Mouse (Mus musculus) NIH3T3 (cell line): ENCODE results near the gene Drc7.

ENCODE experiments used
- DNase-seq: peaks from one replicate; pipeline ENCODE4 v3.0.0-alpha.2; 2012; ENCODE audit warnings: low read depth

The Drc7 gene

DNA sequence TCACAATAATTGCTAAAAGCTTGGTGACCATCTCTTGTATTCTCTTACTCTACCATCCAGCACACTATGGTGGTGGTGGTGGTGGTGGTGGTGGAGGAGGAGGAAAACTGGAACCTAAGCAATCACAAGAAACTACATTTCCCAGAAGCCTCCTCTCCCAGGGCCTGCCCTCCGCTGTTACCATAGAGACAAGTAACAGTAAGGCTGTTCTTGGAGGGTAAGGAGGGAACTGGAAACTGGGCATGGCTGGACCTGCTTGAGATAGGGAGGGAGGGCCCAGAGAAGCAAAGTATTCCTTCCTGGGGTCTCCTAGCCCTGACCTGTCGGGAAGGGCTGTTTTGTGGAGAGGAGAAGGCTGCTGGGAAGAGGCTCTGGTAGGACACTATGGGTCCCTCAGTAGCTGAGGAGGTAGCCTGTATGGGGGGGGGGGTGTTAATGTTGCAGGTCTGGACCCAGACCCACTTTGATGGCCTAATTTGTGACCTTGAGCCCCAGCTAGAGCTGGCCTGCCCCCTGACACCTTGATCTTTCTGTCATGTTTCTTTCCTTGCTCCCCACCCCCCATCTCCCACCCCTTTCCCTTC, at the start of gene Drc7:
Drc7 (plus strand) TSS at position 177 of the 584 bp plus-strand sequence.
- no peak for DNase-seq

DNA sequence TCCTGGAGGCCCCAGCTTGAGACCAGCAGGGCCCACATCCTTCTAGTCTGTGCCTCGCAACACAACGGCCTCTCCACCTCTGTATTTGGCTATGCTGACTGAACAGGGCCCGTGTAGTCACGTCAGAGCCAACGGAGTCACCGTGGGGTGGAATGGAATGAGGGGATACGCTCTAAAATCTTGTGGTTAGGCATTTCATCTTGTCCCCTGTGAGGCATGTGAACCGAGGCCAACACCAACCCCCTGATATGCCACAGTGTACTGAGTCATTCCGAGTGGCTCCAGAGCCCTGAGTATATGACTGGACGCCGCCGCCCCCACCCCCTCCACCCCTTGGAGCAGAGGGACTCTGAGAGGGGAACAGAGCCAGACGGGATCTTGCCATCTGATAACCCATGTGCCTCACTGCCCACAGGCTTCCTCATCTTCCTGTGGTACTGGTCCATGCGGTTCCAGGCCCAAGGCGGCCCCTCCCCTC, 42.4 kb upstream of the Drc7 start:
- DNase-seq: peak; percentile 83

DNA sequence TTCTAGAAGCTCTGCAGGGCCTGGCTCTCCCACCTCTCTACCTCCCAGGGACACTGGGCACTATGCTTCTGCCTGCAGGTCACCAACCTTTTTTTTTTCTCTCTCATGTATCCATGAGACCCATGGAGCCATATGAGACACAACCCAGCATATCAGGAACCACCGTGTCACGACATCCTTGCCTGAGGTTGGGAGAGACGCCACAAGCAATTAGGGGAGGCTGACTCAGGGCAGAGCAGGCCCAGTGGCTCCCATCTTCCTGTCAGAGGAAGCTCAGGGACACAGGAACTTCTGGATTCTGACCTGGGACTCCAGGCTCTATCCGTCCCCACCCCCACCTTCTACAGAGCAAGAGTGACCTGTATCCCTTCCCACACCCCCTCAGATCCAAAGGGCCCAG, 39.0 kb upstream of the Drc7 start:
- DNase-seq: no peak

DNA sequence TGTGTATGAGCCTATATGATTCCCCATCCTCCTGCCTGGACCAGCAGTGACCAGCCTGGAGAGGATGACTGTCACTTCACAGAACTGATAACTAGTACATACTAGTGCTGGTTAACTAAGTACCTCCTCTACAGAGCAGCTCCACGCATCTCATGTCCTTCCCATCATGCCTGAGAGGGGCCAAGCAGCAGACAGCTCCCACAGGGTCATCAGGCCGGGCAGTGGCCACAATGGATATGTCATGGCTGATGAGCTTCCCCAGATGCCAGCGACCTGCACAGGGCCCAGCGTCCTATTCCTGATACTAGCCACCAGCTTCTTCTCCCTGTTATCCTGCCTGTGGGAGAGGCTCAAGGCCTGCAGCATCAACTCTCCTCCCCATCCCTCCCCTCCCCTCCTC, 38.2 kb upstream of the Drc7 start:
- no peak for DNase-seq

DNA sequence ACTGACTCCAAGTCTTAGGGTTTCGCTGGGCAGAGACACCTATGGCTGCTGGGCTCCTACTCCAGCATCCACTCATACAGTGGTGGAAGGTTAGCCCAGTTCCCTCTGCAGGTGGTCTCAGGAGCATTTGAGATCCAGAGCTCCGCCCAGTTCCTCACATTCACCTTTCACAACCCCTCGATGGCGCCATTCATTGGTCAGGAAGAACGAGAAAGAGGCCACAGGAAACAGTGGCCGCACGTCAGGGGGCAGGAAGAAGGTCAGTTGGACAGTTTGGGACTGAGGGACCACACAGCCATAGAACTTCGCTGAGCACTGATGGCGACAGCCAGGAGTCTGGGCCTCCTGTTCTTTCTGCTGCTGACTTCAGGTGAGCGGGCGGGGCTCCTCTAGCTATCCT, 37.5 kb upstream of the Drc7 start, which contains the start of gene Adgrg3:
Adgrg3 (plus strand) TSS at position 242 of the 400 bp plus-strand sequence.
- no peak for DNase-seq

DNA sequence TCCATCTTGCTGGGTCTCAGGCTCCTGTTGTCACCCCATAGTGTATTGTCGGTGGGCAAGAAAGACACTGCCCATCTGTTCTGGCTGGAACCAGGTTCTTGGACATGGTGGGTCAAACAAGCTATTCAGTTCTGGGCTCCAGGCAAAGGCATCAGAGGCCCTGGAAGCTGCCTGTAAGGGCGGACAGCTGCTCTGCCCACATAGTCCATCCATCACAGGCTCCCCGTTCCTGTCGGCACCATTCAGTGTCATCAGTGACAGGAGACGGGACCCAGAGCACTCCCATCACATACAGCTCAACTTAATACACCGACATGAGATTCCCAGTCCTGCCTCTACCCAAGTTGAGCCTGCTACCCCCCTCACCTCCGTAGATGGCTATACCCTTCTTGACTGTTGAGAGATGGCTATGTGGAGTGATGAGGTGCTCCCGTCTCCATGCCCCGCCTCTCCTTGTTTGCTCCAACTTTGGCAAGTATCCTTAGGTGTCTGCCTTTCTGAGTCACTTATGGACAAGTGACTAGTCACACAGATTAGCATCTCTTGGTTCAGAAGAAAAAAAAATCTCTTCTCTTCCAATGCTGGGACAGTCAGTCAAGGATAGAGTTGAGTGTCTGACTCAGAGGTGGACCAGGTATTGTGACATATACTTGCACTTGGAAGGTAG, 36.8 kb upstream of the Drc7 start:
- DNase-seq: no peak

DNA sequence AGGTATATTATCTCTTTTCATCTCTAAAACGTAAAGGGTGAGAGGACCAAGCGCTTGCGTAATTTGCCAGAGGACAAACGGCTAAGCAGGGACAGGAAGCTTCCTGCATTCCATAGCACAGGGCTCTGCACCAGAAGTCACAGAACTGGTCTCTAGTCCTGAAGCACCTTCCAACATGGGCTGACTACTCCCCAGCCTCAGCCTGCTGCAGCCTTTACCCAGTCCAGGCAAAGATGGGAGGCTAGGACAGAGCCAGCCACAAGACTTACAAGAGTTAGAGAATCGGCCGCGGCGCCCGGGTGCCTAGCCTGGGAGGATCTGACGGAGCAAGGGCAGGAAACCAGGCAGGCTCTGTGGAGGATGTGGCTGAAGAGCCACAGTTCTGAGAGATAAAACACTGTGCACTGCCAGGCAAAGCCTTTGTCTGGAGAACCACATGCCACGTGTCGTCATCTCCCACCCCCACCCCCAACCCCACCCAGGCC, 34.6 kb upstream of the Drc7 start:
- no peak for DNase-seq

DNA sequence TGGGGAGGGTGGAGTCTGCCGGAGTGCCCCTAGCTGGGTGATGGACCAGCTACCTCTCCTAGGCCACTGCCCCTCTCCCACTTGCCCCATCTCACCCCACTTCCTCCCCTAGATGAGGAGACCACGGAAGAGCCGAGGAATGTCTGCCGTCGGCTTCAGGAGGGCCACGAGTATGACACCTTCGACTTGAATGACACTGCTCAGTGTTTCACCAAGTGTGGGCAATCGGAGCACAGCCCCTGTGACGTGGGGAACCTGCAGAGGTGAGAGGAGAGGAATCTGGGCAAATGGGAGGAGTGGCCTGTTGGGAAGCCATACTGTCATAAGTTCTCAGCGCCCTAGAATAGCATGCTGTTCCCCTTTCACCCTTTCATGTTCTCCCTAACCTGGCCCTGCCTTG, 34.1 kb upstream of the Drc7 start:
- DNase-seq: no peak

DNA sequence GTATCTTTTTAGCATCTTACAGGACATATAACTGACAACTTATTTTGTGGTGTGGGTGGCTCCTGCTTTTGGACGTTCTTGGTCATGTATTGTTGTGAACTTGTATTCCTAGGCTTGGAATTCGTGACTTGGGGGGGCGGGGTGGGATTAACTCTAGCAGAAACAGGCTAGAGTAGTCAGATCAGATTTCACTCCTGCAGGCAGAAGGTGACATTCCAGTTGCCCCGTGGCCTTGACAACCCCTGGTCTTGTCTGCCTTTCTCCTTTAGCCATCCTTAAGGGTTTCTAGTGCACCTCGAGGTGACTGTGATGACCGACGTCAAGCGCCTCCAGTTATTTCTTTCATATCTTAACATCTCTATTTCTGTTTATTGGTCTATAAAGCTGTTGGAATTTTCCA, 31.7 kb upstream of the Drc7 start:
- DNase-seq: no peak

DNA sequence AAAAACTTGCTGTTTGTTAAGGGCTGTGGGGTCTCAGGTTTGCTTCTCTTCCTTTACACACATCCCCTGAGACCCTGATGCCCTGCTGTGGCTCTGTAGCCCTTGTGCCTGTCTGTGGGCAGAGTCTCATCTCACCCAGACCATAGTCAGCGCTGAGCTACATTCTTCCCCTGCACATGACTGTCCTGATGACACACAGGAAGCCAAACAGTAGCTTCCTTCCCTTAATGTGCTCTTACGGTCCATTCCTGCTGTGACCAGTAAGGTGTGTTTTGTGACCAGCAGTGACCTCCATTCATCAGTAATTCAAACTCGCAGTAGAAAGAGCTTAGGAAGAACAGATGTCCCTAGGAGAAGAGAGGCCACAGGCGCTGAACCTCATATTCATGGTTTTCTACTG, 30.5 kb upstream of the Drc7 start:
- DNase-seq: no peak

DNA sequence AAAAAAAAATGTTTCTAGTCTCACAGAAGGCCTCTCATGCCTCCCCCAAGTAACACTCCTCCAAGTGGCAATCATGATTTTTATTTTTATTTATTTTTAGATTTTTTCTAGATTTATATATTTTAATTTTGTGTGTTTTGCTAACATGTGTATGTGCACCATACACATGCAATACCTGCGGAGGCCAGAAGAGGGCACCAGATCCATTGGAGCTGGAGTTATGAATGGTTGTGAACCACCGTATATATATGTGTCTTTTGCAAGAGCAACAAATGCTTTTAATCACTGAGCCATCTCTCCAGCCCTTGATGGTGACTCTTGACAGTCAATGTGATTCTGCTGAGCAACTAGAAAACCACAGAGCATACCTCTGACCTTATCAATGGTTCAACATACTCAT, 29.5 kb upstream of the Drc7 start:
- DNase-seq: peak; percentile 59

DNA sequence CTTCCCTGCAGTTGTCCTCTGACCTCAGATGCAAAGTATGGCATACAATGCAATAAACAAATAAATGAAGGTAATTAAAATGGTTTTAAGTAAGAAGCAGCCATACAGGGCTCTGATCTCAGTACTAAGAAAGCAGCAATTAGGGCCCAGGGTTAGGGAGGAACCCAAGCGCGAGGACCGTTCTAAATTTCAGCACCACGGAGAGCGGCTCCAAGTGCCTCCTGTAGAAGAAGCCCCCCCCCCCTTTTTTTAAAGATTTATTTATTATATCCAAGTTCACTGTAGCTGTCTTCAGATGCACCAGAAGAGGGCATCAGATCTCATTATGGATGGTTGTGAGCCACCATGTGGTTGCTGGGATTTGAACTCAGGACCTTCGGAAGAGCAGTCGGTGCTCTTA, 26.5 kb upstream of the Drc7 start:
- peak; percentile 60 for DNase-seq

DNA sequence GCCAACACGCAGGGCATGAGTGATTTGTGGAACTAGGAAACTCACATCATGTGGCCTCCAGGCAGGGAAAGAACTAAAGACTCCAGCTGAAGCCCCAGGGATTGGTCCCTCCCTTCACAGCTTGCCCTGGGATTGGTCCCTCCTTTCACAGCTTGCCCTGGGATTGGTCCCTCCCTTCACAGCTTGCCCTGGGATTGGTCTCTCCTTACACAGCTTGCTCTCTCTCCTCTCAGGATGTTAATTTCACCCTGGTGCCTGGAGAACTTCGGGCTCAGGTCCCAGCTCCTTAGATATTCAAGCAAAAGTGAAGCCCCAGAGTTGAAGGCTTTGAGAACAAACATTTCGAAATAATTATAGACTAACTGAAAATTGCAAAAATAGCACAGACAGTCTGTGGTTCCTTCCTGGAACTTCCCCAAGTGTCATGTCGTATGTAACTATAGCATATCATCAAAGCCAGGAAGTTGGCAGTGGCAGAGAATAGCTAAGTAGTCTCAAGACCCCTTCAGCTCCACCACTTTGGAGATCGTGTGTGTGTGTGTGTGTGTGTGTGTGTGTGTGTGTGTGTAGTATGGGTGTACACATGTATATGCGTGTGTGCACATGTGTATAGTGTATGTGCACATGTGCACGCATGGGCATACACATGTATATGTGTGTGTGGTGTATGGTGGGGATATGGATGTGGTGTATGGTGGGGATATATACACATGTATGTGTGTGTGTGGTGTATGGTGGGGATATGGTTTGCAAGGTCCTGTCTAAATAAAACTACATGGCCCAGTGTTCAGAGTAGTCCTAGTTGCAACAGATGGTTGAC, 17.6 kb upstream of the Drc7 start:
- peak; percentile 77 for DNase-seq

DNA sequence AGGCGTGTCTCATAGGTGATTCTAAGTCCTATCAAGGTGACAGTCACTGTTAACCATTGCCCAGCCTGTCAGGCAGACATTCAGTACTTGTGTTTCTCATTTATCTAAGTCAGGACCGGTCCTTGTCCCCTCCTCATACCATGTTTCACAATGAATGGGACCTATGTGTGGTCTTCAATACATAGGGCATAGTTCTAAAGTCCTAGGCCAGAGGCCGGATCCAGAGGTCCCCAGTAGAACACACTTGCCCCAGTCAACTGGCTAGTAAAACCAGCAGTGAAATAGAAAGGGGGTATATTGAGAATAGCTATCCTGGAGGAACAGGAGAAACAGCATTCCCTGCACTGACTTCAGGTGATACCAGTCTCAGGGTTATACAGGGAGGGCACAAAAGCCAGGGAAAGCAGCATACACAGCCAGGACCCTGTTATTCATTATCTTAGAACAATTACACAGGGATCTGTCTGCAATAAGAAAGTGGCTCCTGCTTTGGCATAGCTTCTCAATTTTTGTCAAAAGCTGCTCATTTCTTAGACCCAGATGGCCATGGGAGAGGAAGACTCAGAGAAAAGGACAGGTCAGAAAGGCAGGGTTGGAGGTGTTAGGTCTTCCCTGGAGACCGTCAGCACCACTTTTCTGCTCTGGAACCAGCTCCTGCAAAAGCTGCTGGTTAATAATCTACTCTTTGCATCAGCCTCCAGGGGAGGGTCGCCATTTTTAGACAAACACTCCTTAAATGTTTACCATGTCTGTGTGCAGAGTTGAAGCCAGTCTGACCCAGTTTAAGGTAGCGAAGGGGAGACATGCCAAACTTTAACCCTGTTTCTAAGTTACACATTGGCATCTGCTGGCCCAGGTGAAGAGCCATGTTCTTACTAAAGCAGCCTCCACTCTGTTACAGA, 12.8 kb upstream of the Drc7 start:
- no peak for DNase-seq

DNA sequence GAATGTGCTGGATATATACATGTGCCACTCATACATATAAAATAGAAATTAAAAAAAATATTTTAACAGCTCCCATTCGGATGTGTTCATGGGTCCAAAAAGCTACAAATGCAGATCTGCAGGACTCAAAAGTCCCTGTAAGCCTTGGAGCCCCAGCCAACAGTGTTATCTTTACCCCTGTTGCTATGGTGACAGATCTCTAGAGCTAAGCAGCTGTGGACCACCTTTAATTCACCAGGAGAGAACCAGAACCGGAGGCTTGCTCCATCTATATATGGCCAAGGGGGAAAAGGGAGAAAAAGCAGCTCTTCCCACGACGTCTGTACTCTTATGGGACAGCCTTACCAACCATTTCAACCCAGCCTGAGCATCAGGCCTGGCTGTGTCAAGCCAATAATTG, 10.1 kb upstream of the Drc7 start:
- DNase-seq: no peak

DNA sequence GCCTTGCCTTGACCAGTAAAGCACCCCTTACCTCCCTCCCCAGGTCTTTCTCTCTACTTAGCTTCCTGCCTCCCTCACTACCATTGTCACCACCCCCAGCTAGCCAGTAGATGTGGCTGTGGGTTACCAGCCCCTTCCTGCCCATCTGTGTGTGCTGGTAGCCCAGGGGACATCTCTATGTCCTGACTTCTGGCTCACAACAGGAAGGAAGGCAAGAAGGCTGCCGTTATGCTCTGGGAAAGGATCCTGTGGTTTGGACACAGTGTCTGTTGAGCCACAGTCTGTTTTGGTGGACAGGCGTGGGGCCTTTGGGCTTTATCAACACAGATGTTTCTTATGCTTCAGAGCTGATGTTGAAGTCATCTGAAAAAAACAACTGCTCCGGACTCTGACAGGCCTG, 7.9 kb upstream of the Drc7 start:
- DNase-seq: no peak

DNA sequence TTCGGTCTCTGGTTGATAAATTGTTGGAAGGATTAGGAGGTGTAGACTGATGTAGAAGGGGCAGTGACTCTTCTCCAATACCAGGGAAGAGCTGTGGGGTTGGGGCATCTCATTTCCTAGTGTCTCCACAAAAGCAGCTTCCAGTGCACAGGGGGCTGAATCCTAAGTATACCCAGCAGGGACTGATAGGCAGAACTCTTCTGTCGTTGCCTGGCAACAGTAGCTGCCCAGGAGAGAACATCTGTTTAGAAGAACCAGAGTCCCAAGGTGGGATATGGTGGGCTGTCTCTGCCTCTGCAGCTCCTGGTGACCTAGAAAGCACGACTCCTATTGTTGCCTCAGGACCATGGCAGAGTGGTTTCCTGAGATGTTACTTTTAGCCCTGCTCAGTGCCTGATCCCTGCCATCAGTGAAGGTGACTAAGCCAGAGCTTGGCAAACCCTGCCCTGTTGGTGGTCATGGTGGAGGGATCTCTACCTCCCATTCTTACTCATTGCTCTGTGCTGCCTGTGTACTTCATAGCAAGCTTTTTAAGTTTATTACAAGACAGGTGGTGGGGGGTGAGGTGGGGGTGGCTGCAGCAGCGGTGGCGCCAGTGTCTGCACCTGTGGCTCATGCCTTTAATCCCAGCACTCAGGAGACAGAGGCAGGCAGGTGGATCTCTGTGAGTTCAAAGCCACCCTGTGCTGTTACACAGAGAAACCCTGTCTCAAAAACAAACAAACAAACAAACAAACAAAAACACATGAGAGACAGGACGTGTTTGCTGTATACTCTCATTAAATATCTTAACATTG, 6.8 kb upstream of the Drc7 start:
- DNase-seq: no peak

DNA sequence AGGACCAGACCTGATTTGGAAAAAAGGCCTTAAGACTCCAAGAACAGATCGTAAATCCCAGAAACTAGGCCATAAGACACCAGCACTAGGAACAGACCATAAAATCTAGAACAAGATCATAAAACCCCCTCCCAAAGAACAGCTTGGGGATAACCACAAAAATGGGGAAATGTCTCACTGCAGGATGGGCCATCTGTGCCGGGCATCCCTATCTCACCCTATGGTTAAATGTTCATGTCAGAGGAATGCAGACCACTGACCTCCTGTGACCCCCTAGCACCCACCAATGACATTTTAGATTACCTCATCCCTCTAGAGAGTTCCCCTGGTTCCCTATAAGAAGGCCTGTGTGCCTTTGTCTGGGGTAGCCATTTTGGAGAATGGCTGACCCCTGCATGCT, 5.3 kb upstream of the Drc7 start:
- no peak for DNase-seq

DNA sequence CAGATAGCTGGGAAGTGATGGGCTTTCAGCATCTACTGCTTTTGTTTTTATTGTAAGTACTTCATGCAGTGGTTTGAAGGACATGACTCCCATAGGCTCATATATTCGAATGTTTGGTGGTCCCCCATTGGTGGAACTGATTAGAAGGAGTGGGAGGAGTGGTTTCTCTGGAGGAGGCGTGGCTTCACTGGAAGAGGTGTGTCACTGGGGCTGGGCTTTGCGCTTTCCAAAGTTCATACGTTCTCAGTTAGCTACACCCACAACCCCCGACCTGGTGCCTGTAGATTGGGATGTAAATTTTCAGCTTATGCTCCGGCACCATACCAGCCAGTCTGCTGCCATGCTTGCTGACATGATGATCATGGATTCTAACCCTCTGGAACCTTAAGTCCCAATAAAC, 465 bp upstream of the Drc7 start:
- no peak for DNase-seq

DNA sequence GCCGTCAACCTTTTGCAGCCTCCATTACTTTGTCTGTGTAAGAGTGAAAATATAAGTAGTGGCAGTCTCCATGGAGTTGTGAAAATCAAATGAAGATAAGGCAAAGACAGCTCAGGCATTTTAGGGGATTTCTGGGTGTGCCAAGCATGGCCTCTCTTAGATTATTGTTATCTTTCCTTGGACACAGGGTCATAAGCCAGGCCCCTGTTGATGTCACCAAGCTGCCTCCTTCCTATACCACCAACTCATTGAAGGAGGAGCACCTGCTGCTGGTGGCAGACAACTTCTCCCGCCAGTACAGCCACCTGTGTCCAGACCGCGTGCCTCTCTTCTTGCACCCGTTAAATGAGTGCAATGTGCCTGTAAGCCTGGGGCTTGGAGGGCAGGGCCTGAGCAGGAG, 1.5 kb downstream of the Drc7 start:
- no peak for DNase-seq

DNA sequence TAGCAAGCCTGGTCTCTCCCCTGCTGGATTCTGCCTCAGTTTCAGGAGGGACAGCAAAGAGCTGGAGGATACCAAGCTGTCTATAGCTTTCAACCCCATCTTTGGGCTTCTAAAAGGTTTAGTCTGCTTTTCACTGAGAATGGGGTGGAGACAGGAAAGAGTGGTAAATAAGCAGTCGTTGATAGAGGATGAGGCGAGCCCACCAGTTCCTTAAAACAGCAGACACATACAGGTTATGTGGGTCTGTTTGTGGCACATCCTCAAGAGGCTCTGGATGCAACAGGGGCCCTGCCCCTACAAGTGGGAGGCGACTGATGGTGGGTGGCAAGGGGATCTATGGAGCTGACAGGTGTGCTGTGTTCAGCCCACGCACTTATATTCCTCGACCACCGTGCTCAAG, 3.8 kb downstream of the Drc7 start:
- DNase-seq: no peak
